Mouse (Mus musculus) CH12.LX (cell line): ENCODE results near the gene Plcb3. TPM values are rescaled to one million over a fixed set of nuclear protein-coding genes. Genes with fewer than 3 reads are reported as not detected.

Experiments
- DNase-seq: peaks from one replicate; pipeline ENCODE4 v3.0.0-alpha.2; 2013; ENCODE audit errors: extremely low read depth
- H3K27ac ChIP-seq: 2 replicates; pipeline ENCODE4 v1.5.1; 2012; ENCODE audit warnings: low read depth, mild to moderate bottlenecking, control low read depth, moderate library complexity; ENCODE audit not compliant: insufficient read depth
- H3K27me3 ChIP-seq: replicated peaks from 2 replicates; pipeline ENCODE3; 2012; ENCODE audit warnings: inconsistent platforms
- H3K36me3 ChIP-seq, 2 experiments: replicated peaks in 1 of 2; 2 replicates each; pipeline versions ENCODE3 to v1.6.1; 2012; ENCODE audit warnings: inconsistent platforms in 1 of 2, low read length in 1 of 2, mild to moderate bottlenecking in 1 of 2, mixed read lengths in 1 of 2, moderate library complexity in 1 of 2; ENCODE audit not compliant: control insufficient read depth in 1 of 2, insufficient read depth in 1 of 2
- H3K4me1 ChIP-seq, 2 experiments: 2 replicates each; pipeline ENCODE4 v1.6.1; 2012; ENCODE audit warnings: inconsistent platforms in 1 of 2, moderate library complexity in 1 of 2; ENCODE audit not compliant: insufficient read depth in 2 of 2, control insufficient read depth in 1 of 2
- H3K4me2 ChIP-seq: 2 replicates; pipeline ENCODE4 v1.6.1; 2012; ENCODE audit warnings: low read depth, mild to moderate bottlenecking, control low read depth; ENCODE audit not compliant: poor library complexity, insufficient read depth, severe bottlenecking
- H3K4me3 ChIP-seq, 3 experiments: fragments of 150-350 bp in 1 of 3; sonication (generic) in 1 of 3; replicated peaks in 1 of 3; 2 replicates each; pipeline versions ENCODE3 to v1.5.1; 2011 to 2012; ENCODE audit warnings: low read depth in 2 of 3, low read length in 2 of 3, mild to moderate bottlenecking in 2 of 3, moderate library complexity in 2 of 3, control low read depth in 1 of 3, improper control_type of control experiment in 1 of 3, inconsistent platforms in 1 of 3, mixed read lengths in 1 of 3; ENCODE audit not compliant: poor library complexity in 1 of 3
- H3K79me2 ChIP-seq: replicated peaks from 2 replicates; pipeline ENCODE4 v1.6.1; 2012; ENCODE audit warnings: mild to moderate bottlenecking, moderate library complexity; ENCODE audit not compliant: control insufficient read depth, poor library complexity, insufficient read depth, severe bottlenecking; ENCODE audit errors: extremely low read depth
- H3K9ac ChIP-seq: 2 replicates; pipeline ENCODE4 v1.6.1; 2012; ENCODE audit warnings: low read depth, mild to moderate bottlenecking, control low read depth, moderate library complexity; ENCODE audit not compliant: insufficient read depth
- H3K9me3 ChIP-seq: replicated peaks from 2 replicates; pipeline ENCODE3; 2012; ENCODE audit warnings: low read length, inconsistent platforms, mixed read lengths
- BHLHE40 ChIP-seq: IDR thresholded peaks from 2 replicates; pipeline ENCODE4 v1.6.1; 2011; ENCODE audit warnings: mild to moderate bottlenecking, low read depth, low read length, improper control_type of control experiment
- EP300 ChIP-seq: IDR thresholded peaks from 2 replicates; pipeline ENCODE4 v1.6.1; 2011; ENCODE audit warnings: low read length, improper control_type of control experiment
- HCFC1 ChIP-seq: IDR thresholded peaks from 2 replicates; pipeline ENCODE4 v1.6.1; 2012; ENCODE audit warnings: low read depth, mild to moderate bottlenecking, inconsistent platforms, low read length, improper control_type of control experiment
- IRF4 ChIP-seq: IDR thresholded peaks from 2 replicates; pipeline ENCODE4 v1.6.1; 2014; ENCODE audit warnings: low read depth, mild to moderate bottlenecking, inconsistent platforms, low read length, improper control_type of control experiment
- MAFK ChIP-seq: IDR thresholded peaks from 2 replicates; pipeline ENCODE4 v1.6.1; 2011; ENCODE audit warnings: low read length, improper control_type of control experiment; ENCODE audit not compliant: insufficient replicate concordance
- MAZ ChIP-seq: IDR thresholded peaks from 2 replicates; pipeline ENCODE4 v1.6.1; 2012; ENCODE audit warnings: low read depth, mild to moderate bottlenecking, inconsistent platforms, low read length, improper control_type of control experiment, moderate library complexity
- MEF2A ChIP-seq: IDR thresholded peaks from 2 replicates; pipeline ENCODE4 v1.6.1; 2014; ENCODE audit warnings: low read depth, mild to moderate bottlenecking, inconsistent platforms, low read length, improper control_type of control experiment, borderline replicate concordance
- MYC ChIP-seq: IDR thresholded peaks from 2 replicates; pipeline ENCODE4 v1.6.1; 2011; ENCODE audit warnings: low read depth, mild to moderate bottlenecking, improper control_type of control experiment, low read length
- NELFE ChIP-seq: IDR thresholded peaks from 2 replicates; pipeline ENCODE4 v1.6.1; 2011; ENCODE audit warnings: low read depth, low read length, improper control_type of control experiment
- NRF1 ChIP-seq: IDR thresholded peaks from 2 replicates; pipeline ENCODE4 v1.6.1; 2014; ENCODE audit warnings: low read depth, mild to moderate bottlenecking, inconsistent platforms, low read length, improper control_type of control experiment, moderate library complexity
- PAX5 ChIP-seq: IDR thresholded peaks from 2 replicates; pipeline ENCODE4 v1.6.1; 2012; ENCODE audit warnings: low read length, inconsistent platforms, mixed read lengths
- POLR2A ChIP-seq: IDR thresholded peaks from 2 replicates; pipeline ENCODE4 v1.6.1; 2011; ENCODE audit warnings: low read depth, mild to moderate bottlenecking, improper control_type of control experiment, low read length
- RAD21 ChIP-seq: IDR thresholded peaks from 2 replicates; pipeline ENCODE4 v1.6.1; 2011; ENCODE audit warnings: low read depth, mild to moderate bottlenecking, low read length, improper control_type of control experiment, moderate library complexity
- RCOR1 ChIP-seq: conservative IDR thresholded peaks from 2 replicates; pipeline ENCODE4 v1.6.1; 2012; ENCODE audit warnings: low read depth, mild to moderate bottlenecking, inconsistent platforms, low read length, improper control_type of control experiment
- SIN3A ChIP-seq: IDR thresholded peaks from 2 replicates; pipeline ENCODE4 v1.6.1; 2012; ENCODE audit warnings: low read length, improper control_type of control experiment, inconsistent platforms
- SMC3 ChIP-seq: IDR thresholded peaks from 2 replicates; pipeline ENCODE4 v1.6.1; 2011; ENCODE audit warnings: low read depth, low read length, improper control_type of control experiment
- TCF12 ChIP-seq: IDR thresholded peaks from 2 replicates; pipeline ENCODE4 v1.6.1; 2014; ENCODE audit warnings: low read depth, mild to moderate bottlenecking, inconsistent platforms, low read length, improper control_type of control experiment
- USF2 ChIP-seq: conservative IDR thresholded peaks from 2 replicates; pipeline ENCODE4 v1.6.1; 2011; ENCODE audit warnings: low read depth, low read length, improper control_type of control experiment
- ZMIZ1 ChIP-seq: IDR thresholded peaks from 2 replicates; pipeline ENCODE4 v1.6.1; 2012; ENCODE audit warnings: low read depth, mild to moderate bottlenecking, inconsistent platforms, low read length, improper control_type of control experiment
- ZNF384 ChIP-seq: IDR thresholded peaks from 2 replicates; pipeline ENCODE4 v1.6.1; 2012; ENCODE audit warnings: low read depth, low read length, improper control_type of control experiment, inconsistent platforms
- dilution Hi-C: fragments of 300-500 bp; cut with MboI; formaldehyde crosslinking; loops from 2 replicates; pipeline ENCODE4 v1.14.3; 2020; ENCODE audit warnings: low sequenced_read_pairs; ENCODE audit not compliant: extremely low pct_unique_long_range_greater_than_20kb, extremely low pct_ligation_motif_present
- in situ Hi-C: fragments of 300-500 bp; cut with MboI; formaldehyde crosslinking; loops from 3 replicates; pipeline ENCODE4 v1.14.3; 2019; ENCODE audit warnings: low sequenced_read_pairs, low pct_ligation_motif_present, low pct_unique_long_range_greater_than_20kb, mixed read lengths
- polyA plus RNA-seq: library from polyadenylated mRNA; unstranded; fragments of >175 nt; gene quantifications from 2 replicates; pipeline ENCODE4 v1.2.1, GENCODE M21; 2012; ENCODE audit warnings: low read depth; ENCODE audit not compliant: insufficient read length
- total RNA-seq, 2 experiments: library from RNA; depleted of rRNA; stranded (reverse); fragments of 300-350 nt in 1 of 2; fragments of >200 nt in 1 of 2; gene quantifications; 2 replicates each; pipeline ENCODE4 v1.2.3; 2012 to 2014

The Plcb3 gene
- total and polyA plus RNA-seq, 3 experiments, result 4.1 to 8.2 (median 7.5) TPM

DNA sequence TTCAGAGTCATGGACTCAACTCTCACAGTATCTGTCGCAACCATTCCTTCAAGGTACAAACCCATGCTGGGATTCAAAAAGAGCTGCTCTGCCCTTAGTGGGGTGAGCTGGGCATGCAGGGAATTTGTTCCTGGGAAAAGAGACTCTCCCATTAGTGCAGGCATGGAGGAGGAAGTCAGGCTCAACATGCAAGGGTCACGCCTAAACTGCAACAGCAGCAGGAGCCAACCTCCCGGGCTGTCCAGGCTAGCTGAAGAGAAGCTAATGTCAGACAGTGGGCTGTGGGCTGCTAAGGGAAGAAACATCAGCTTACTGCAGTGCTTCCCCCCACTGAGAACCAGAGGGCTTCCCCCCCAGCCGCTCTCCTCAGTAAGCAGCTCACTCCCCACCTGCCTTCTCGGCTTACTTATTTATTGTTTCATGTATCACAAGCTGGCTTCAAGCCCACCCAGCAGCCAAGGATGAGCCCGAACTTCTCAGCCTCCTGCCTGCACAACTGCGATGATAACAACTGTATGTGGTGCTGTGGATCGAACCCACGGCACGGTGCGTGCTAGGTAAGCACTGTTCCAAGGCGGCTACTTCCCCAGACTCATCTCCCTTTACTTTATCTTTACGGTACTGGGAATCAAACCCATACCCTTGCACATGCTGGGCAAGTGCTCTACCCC, 3.9 kb downstream of the Plcb3 start:
- H3K4me1 ChIP-seq, result peaks cover 12 to 59% of the 10 kb centered on the region in 2 experiments
- H3K4me3 ChIP-seq, result no peak overlapping the region
- no peaks in the 10 kb centered on the region for H3K9me3 ChIP-seq
- H3K27ac ChIP-seq, result no peak overlapping the region
- peaks cover 3% of the 10 kb centered on the region for H3K27me3 ChIP-seq
- H3K4me2 ChIP-seq, result no peak overlapping the region
- dilution Hi-C loops, result no loop called here
- H3K79me2 ChIP-seq, result peaks cover 18% of the 10 kb centered on the region
- in situ Hi-C loops, result no loop called here
- H3K9ac ChIP-seq, result no peak overlapping the region
- DNase-seq, result no peak
- H3K36me3 ChIP-seq, result peaks cover 3 to 9% of the 10 kb centered on the region in 2 experiments
- TF ChIP-seq ZMIZ1 (no peak), MAZ (no peak), PAX5 (no peak), POLR2A (no peak), HCFC1 (no peak), ZNF384 (no peak), MEF2A (no peak), NRF1 (no peak), NELFE (no peak), BHLHE40 (no peak), EP300 (no peak)
- TF ChIP-seq, all 38 proteins: peak for 0

- Histone ChIP-seq H3K79me2 (peaks cover 13% of the 10 kb centered on the region), H3K9me3 (no peaks in the 10 kb centered on the region), H3K4me2 (no peak overlapping the region), H3K9ac (no peak overlapping the region), H3K4me3 (no peak overlapping the region), H3K36me3 (peaks cover 0 to 7% of the 10 kb centered on the region in 2 experiments), H3K27me3 (peaks cover 3% of the 10 kb centered on the region), H3K27ac (no peak overlapping the region), H3K4me1 (peaks cover 9 to 53% of the 10 kb centered on the region in 2 experiments)
- no peak for DNase-seq
- in situ Hi-C loops (no loop called here), dilution Hi-C loops (no loop called here)
- TF ChIP-seq SMC3 (no peak), MYC (no peak), PAX5 (no peak), POLR2A (no peak), IRF4 (no peak), MEF2A (no peak), RCOR1 (no peak), NELFE (no peak), MAFK (no peak), TCF12 (no peak), USF2 (no peak), RAD21 (no peak), SIN3A (no peak)
Observed at GRCm38 (mm10) chr19:6971644-6972043, 4.6 kb downstream of the Plcb3 start.
